Mouse (Mus musculus) Muller cell, postnatal 12 days (primary cell): ENCODE measurements around the gene Snip1.
A peak's percentile ranks its signal among the peaks of the same experiment; 100 is the strongest.

Source experiments
- DNase-seq: peaks from one replicate; pipeline ENCODE4 v3.0.0-alpha.2; 2015; ENCODE audit errors: inconsistent ontology term

Gene Snip1

GRCm38 (mm10) chr4:125099458-125099857, 33.0 kb downstream of the Snip1 start:
- DNase-seq = peak; percentile 62

- DNase-seq = no peak
Measured at GRCm38 (mm10) chr4:125101334-125101733, 34.9 kb downstream of the Snip1 start.

- no peak for DNase-seq
Measured at GRCm38 (mm10) chr4:125105354-125105753, 38.9 kb downstream of the Snip1 start.

GRCm38 (mm10) chr4:125114638-125115037, 48.2 kb downstream of the Snip1 start:
- peak; percentile 64 for DNase-seq

- DNase-seq = no peak
Measured at GRCm38 (mm10) chr4:125115081-125115480, 48.6 kb downstream of the Snip1 start.

GRCm38 (mm10) chr4:125115710-125116089, 49.2 kb downstream of the Snip1 start:
- DNase-seq = peak; percentile 61

- DNase-seq = peak; percentile 70
Measured at GRCm38 (mm10) chr4:125116090-125116861, 49.8 kb downstream of the Snip1 start.

GRCm38 (mm10) chr4:125116929-125117328, 50.5 kb downstream of the Snip1 start:
- no peak for DNase-seq

GRCm38 (mm10) chr4:125117902-125118320, 51.4 kb downstream of the Snip1 start:
- no peak for DNase-seq

- no peak for DNase-seq
Measured at GRCm38 (mm10) chr4:125119070-125119469, 52.6 kb downstream of the Snip1 start.

GRCm38 (mm10) chr4:125119721-125120120, 53.2 kb downstream of the Snip1 start:
- no peak for DNase-seq

- peak; percentile 85 for DNase-seq
Measured at GRCm38 (mm10) chr4:125122431-125123278, 56.2 kb downstream of the Snip1 start.

- no peak for DNase-seq
Measured at GRCm38 (mm10) chr4:125123279-125123671, 56.8 kb downstream of the Snip1 start.
